Mouse (Mus musculus): ENCODE data around the gene Slc1a3.
"Not testable (repeated sequence)": the region's sequence is repeated elsewhere in the genome, so short reads cannot be mapped to it uniquely, and the experiment has no call there.

DNA sequence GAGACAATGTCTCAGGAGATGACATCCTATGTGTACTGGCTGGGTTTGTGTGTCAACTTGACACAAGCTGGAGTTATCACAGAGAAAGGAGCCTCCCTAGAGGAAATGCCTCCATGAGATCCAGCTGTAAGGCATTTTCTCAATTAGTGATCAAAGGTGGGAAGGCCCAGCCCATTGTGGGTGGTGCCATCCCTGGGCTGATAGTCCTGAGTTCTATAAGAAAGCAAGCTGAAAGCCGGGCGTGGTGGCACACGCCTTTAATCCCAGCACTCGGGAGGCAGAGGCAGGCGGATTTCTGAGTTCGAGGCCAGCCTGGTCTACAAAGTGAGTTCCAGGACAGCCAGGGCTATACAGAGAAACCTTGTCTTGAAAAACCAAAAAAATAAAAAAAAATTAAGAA is 20.4 kb downstream of the Slc1a3 start:
- not testable (repeated sequence) for TF ChIP-seq CTCF (IDR thresholded peaks at IDR 0.05; ENCODE audit: control insufficient read depth, insufficient read depth, low read length); POLR2A (IDR thresholded peaks at IDR 0.05; ENCODE audit: borderline replicate concordance, control insufficient read depth, low read depth, low read length)

All from bone marrow, adult 2 months (tissue).